Mouse (Mus musculus): Measurements from ENCODE around the gene Nacc2. TPM values are rescaled to one million over a fixed set of nuclear protein-coding genes. Genes with fewer than 3 reads are reported as not detected.

Gene Nacc2
- polyA plus RNA-seq, 1 experiment from 2014 or later: 18.1 TPM

GRCm38 (mm10) chr2:26019923-26020322, 103.1 kb downstream of the Nacc2 start:
- 90% methylated on average over 3 of the region's 3 CpGs for WGBS

GRCm38 (mm10) chr2:26017326-26017725, 105.7 kb downstream of the Nacc2 start:
- Histone ChIP-seq H3K4me1 (ENCODE audit: control insufficient read depth, insufficient read depth, low read length) (peaks cover 27% of the 10 kb centered on the region), H3K27ac (ENCODE audit: low read length) (no peak overlapping the region), H3K4me2 (ENCODE audit: low read length) (no peak overlapping the region), H3K9me3 (replicated peaks; ENCODE audit: control insufficient read depth, low read length, poor library complexity, severe bottlenecking) (no peaks in the 10 kb centered on the region), H3K36me3 (ENCODE audit: control insufficient read depth, insufficient read depth, low read length) (peaks cover 13% of the 10 kb centered on the region), H3K4me3 (ENCODE audit: low read depth, low read length) (no peak overlapping the region), H3K9ac (ENCODE audit: low read depth, low read length) (no peak overlapping the region), H3K27me3 (ENCODE audit: control insufficient read depth, insufficient read depth, low read depth, low read length) (no peaks in the 10 kb centered on the region)
- 74% methylated on average over 4 of the region's 4 CpGs for WGBS
- no peak for ATAC-seq

More at GRCm38 (mm10) chr2:26019923-26020322, 103.1 kb downstream of the Nacc2 start:
- peak overlapping the region; percentile 98; the same call in 1 of the 2 replicates for H3K4me2 ChIP-seq (ENCODE audit: low read length)
- peaks cover 2% of the 10 kb centered on the region; the same call in 1 of the 2 replicates for H3K36me3 ChIP-seq (ENCODE audit: control insufficient read depth, insufficient read depth, low read length)
- no peaks in the 10 kb centered on the region for H3K27me3 ChIP-seq (ENCODE audit: control insufficient read depth, insufficient read depth, low read depth, low read length)
- H3K4me1 ChIP-seq (ENCODE audit: control insufficient read depth, insufficient read depth, low read length): peaks cover 27% of the 10 kb centered on the region
- no peak overlapping the region for H3K27ac ChIP-seq (ENCODE audit: low read length)
- no peak for ATAC-seq
- no peak overlapping the region for H3K9ac ChIP-seq (ENCODE audit: low read depth, low read length)
- H3K9me3 ChIP-seq (replicated peaks; ENCODE audit: control insufficient read depth, low read length, poor library complexity, severe bottlenecking): no peaks in the 10 kb centered on the region
- H3K4me3 ChIP-seq (ENCODE audit: low read depth, low read length): no peak overlapping the region

GRCm38 (mm10) chr2:26013674-26014073, 109.3 kb downstream of the Nacc2 start:
- H3K4me1 ChIP-seq (ENCODE audit: control insufficient read depth, insufficient read depth, low read length): peaks cover 8% of the 10 kb centered on the region
- peaks cover 29% of the 10 kb centered on the region for H3K36me3 ChIP-seq (ENCODE audit: control insufficient read depth, insufficient read depth, low read length)
- no peaks in the 10 kb centered on the region for H3K27me3 ChIP-seq (ENCODE audit: control insufficient read depth, insufficient read depth, low read depth, low read length)
- no peak overlapping the region for H3K4me2 ChIP-seq (ENCODE audit: low read length)
- ATAC-seq: no peak
- 99% methylated on average over 3 of the region's 3 CpGs for WGBS
- no peak overlapping the region for H3K4me3 ChIP-seq (ENCODE audit: low read depth, low read length)
- no peak overlapping the region for H3K9ac ChIP-seq (ENCODE audit: low read depth, low read length)
- no peak overlapping the region for H3K27ac ChIP-seq (ENCODE audit: low read length)
- H3K9me3 ChIP-seq (replicated peaks; ENCODE audit: control insufficient read depth, low read length, poor library complexity, severe bottlenecking): no peaks in the 10 kb centered on the region

GRCm38 (mm10) chr2:26011420-26011819, 111.6 kb downstream of the Nacc2 start:
- H3K36me3 ChIP-seq (ENCODE audit: control insufficient read depth, insufficient read depth, low read length): peaks cover 35% of the 10 kb centered on the region
- no peak for ATAC-seq
- H3K4me2 ChIP-seq (ENCODE audit: low read length): no peak overlapping the region
- no peaks in the 10 kb centered on the region for H3K27me3 ChIP-seq (ENCODE audit: control insufficient read depth, insufficient read depth, low read depth, low read length)
- H3K27ac ChIP-seq (ENCODE audit: low read length): no peak overlapping the region
- no peaks in the 10 kb centered on the region for H3K4me1 ChIP-seq (ENCODE audit: control insufficient read depth, insufficient read depth, low read length)
- no peak overlapping the region for H3K4me3 ChIP-seq (ENCODE audit: low read depth, low read length)
- no peaks in the 10 kb centered on the region for H3K9me3 ChIP-seq (replicated peaks; ENCODE audit: control insufficient read depth, low read length, poor library complexity, severe bottlenecking)
- no peak overlapping the region for H3K9ac ChIP-seq (ENCODE audit: low read depth, low read length)
- WGBS: 78% methylated on average over 1 of the region's 1 CpGs

Other genes with a start within 250 kb of the Nacc2 start
- gene Camsap1, start 139.9 kb downstream of the Nacc2 start, polyA plus RNA-seq (2015; fragmentation: Nextera tagmentation; extraction: Ambion mirVana): 61.2 and 80.3 TPM in 2 replicates
- gene Ubac1, start 101.5 kb downstream of the Nacc2 start, polyA plus RNA-seq (2015; fragmentation: Nextera tagmentation; extraction: Ambion mirVana): 130 and 144 TPM in 2 replicates
- gene Lhx3, start 85.1 kb upstream of the Nacc2 start, polyA plus RNA-seq (2015; fragmentation: Nextera tagmentation; extraction: Ambion mirVana): not detected in 2 replicates
- 17.2 and 18.4 TPM in 2 replicates for gene Qsox2, start 114.3 kb upstream of the Nacc2 start, polyA plus RNA-seq (2015; fragmentation: Nextera tagmentation; extraction: Ambion mirVana)
- 0.21 and 0.29 TPM in 2 replicates for gene Ccdc187, start 171.3 kb upstream of the Nacc2 start, polyA plus RNA-seq (2015; fragmentation: Nextera tagmentation; extraction: Ambion mirVana)
- gene Gpsm1, start 192.3 kb upstream of the Nacc2 start, polyA plus RNA-seq (2015; fragmentation: Nextera tagmentation; extraction: Ambion mirVana): 182 and 188 TPM in 2 replicates
- gene Dnlz, start 228.9 kb upstream of the Nacc2 start, polyA plus RNA-seq (2015; fragmentation: Nextera tagmentation; extraction: Ambion mirVana): 24.7 and 27.2 TPM in 2 replicates
- 1.0 and 2.7 TPM in 2 replicates for gene Card9, start 237.7 kb upstream of the Nacc2 start, polyA plus RNA-seq (2015; fragmentation: Nextera tagmentation; extraction: Ambion mirVana)